Mouse (Mus musculus): ENCODE measurements at regions not wholly inside any gene's neighbourhood (a gene's known extent, or its start where the extent isn't known, plus 50 kb on each side); places are given as distances from the start of the nearest gene placed in this dataset.
"Not testable (repeated sequence)": the region's sequence is repeated elsewhere in the genome, so short reads cannot be mapped to it uniquely, and the experiment has no call there.

DNA sequence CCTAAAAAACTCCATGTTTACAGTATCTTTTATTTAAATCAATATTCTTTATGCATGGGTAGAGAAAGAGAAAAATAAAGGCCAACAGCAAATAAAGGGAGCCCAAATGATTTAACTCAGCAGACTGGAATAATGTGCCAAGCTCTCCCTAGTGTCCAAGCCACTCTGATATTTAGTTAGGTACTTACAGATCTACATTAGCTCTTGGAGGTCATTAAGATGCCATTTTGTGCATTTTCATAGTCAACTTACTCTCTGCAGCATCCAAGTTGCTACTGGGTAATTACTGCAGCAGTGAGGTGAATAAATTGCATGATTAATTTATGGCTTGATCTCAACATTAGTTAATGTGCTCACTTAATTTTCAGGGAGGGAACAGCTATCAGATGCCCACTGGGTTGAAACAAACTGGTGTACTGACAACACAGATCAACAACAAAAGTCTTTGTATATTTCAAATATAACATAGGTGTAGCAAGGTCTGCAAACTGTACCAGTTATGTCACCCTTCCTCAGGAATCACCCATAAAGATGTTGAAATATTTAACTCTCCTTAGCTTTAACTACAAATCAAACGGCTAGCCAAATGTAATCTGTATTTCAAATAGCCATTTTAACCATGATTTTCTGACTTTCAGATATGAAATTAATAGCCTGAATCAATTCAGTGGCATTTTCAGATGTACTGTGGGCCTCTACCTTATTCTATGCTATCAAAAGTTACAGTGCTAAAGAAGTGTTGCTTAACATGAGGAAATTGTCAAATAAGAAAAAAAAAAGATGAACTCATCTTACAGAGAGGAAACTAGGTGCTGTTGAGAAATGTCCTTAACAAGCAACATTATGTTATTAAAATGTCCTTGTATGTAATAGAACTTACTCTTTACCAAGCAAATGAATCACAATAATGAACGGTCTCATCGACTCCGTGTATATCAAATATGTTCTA, 163.8 kb upstream of the Hapln1 start:
- no peak for ATAC-seq (replicated peaks; ENCODE audit: low FRiP score, low TSS enrichment, poor library complexity, severe bottlenecking)

DNA sequence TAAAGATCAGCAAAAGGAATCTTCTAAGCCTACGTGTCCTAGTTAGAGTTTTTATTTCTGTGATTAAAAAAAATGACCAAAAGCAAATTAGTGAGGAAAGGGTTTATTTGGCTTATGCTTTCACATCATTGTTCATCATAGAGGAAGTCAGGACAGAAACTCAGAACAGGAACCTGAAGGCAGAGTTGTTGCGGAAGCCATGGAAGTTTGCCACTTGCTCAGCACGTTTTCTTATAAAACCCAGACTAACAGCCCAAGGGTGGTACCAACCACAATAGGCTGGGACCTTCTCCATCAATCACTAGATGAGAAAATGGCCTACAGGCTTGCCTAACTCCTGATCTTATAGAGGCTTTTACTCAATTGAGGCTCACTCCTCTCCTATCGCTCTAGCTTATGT, 161.2 kb upstream of the Hapln1 start:
- ATAC-seq (replicated peaks; ENCODE audit: low FRiP score, low TSS enrichment, poor library complexity, severe bottlenecking), result no peak

- ATAC-seq (replicated peaks; ENCODE audit: low FRiP score, low TSS enrichment, poor library complexity, severe bottlenecking), result not testable (repeated sequence)
Observed at GRCm38 (mm10) chr13:89383619-89384190, 155.9 kb upstream of the Hapln1 start.

DNA sequence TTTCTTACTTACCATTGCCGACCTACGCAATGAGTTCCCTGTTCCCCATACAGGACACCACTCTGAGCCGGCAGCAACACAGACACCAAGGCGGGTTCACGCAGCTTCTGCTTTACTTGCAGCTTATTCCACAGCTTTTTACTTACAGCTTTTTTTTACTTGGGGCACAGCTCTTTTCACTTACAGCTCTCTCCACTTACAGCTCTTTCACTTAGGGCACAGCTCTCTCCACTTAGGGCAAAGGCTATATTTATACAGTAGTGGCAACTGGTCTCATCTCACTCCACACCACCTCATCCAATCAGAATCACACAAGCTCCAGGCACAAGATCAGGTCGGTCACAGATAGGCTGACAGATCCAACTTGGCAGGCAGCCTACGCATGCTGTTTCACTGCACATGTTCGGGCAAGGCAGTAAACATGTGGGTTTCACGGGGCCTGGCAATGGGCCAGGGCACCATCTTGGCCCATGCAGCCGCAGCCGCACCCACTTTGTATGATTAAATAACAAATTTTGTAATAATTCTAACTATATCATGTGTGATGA, 154.9 kb upstream of the Hapln1 start:
- ATAC-seq (replicated peaks; ENCODE audit: low FRiP score, low TSS enrichment, poor library complexity, severe bottlenecking), result peak; percentile 46

DNA sequence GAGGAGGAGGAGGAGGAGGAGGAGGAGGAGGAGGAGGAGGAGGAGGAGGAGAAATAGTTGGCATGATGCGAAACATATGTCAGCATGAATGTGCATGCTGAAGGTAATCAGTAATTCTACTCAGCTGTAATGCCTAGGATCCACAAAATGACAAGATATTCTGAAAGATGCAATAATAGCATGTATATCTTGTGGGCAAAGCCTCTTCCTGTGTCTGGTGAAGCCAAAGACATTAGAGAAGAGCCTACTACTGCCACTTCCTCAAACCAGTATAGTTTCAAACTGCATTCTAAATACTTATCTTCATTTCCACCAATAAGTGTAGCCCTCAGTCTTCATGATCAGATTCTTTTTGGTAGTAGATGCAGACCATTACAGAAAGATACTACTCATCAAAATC, 152.2 kb upstream of the Hapln1 start:
- ATAC-seq (replicated peaks; ENCODE audit: low FRiP score, low TSS enrichment, poor library complexity, severe bottlenecking), result no peak

- peak; percentile 56; the same call in 1 of the 2 replicates for ATAC-seq (replicated peaks; ENCODE audit: low FRiP score, low TSS enrichment, poor library complexity, severe bottlenecking)
Observed at GRCm38 (mm10) chr13:89389149-89389548, 150.4 kb upstream of the Hapln1 start.

GRCm38 (mm10) chr13:89394717-89395344, 144.8 kb upstream of the Hapln1 start:
- no peak for ATAC-seq (replicated peaks; ENCODE audit: low FRiP score, low TSS enrichment, poor library complexity, severe bottlenecking)

- ATAC-seq (replicated peaks; ENCODE audit: low FRiP score, low TSS enrichment, poor library complexity, severe bottlenecking), result no peak
Observed at GRCm38 (mm10) chr13:89395851-89396250, 143.7 kb upstream of the Hapln1 start.

DNA sequence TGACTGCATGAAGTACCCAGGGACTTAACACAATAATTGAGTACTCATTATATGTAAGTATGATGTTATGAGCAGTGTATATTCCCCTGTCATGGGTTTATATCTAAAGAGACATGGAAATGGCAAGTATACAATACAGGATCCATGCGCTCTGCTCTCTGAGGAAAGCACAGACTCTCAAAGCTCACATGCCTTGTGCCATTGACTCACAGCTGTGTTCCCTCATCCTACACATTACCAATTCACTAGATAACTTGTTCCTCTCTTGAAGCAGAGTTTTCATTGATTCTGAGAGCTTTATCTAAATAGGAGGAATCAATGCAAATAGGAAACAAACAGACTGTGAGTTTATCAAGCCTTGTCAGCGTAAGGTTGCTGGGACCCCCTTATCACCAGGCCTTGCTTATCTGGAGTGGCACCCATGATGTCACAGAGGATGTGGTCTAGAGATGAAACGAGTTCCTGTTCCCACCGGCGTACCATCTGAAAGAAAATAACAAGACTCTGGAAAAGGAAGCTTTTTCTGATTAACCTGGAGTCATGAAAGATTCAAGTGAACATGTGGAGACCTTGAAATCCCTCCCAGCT, 138.4 kb upstream of the Hapln1 start:
- peak; percentile 90 for ATAC-seq (replicated peaks; ENCODE audit: low FRiP score, low TSS enrichment, poor library complexity, severe bottlenecking)

DNA sequence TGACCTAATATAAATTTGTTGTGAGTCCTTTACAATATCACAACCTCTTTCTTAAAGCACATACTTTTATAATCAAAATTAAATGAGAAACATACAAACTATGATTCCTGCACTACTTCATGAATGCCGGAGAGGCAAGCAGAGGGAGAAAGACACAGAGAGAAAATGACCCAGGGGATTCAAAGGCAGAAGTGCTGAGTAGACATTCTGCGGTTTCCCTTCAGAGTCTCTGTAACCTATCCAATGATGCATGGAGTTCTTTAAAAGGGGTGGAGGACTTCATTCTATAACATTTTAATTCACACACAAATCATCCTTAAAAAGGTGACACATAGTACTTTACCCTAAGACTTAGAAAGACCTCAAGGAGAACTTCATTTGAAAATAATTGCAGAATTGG, 129.1 kb upstream of the Hapln1 start:
- no peak for ATAC-seq (replicated peaks; ENCODE audit: low FRiP score, low TSS enrichment, poor library complexity, severe bottlenecking)

DNA sequence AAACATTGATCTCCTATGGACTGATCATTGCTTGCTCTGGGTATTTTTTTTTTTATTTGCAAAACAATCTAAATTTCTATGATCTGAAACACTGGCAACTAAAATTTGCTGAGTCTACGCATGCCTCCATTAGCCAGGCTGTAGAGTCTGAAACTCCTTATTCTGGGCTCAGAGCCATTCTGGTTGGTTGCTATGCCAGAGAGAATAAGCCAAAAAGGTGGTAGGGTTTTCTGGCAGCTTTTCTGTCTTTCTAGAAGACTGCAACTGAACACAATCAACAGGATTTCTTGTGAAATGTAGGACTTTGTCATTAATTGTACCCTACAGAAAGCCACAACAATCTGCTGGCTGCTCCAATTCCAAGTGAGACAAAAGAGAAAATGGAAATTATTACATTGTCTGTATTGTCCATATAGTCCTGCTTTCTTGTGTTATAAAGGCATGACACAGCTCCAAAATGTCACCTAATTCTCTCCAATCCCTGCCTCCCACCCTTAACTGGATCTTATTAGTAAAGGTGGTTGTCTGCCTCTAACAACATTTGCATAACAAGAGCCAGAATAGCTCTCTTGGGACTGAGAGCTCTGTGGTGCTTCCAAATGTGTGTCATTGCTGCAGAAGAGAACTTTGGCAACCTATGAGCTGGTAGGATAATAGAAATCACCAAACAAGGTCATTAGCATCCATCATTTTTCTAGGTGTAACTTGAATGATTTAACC, 126.7 kb upstream of the Hapln1 start:
- no peak for ATAC-seq (replicated peaks; ENCODE audit: low FRiP score, low TSS enrichment, poor library complexity, severe bottlenecking)

GRCm38 (mm10) chr13:89418804-89419203, 120.8 kb upstream of the Hapln1 start:
- ATAC-seq (replicated peaks; ENCODE audit: low FRiP score, low TSS enrichment, poor library complexity, severe bottlenecking), result no peak

DNA sequence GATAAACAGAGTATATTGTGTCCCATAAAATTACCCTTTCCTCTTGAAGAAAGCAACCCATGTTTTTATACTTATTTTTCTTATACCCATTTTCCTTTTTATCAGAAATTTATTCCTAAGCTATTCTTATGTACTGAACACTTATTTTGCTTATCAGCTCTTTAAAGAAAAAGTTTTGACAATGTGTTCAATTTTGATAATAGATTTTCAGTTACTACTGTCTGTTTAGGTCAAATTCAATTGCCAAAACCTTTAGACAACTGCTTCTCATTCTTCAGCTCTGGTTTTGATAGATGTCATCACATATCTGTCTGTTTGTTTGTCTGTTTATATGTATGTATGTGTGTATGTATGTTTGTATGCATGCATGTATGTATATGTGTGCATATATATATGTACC, 117.8 kb upstream of the Hapln1 start:
- ATAC-seq (replicated peaks; ENCODE audit: low FRiP score, low TSS enrichment, poor library complexity, severe bottlenecking), result peak; percentile 72

DNA sequence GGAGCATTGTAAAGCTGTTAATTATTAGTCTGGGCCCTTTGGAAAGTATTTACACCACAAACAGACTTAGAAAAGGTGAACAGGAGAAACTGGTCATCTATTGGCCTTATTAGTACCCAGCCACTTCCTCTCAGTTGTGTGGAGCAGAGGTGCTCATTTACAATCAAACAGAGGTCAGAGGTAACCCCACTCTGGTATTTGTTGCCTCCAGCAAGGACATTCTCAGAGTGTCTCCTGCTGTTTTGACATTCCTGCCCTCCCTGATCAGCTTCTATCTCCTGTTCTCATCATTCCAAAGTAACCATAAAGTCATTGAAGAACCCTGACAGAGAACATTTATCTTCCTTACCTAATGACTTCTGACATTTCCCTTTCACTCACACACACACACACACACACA, 116.1 kb upstream of the Hapln1 start:
- ATAC-seq (replicated peaks; ENCODE audit: low FRiP score, low TSS enrichment, poor library complexity, severe bottlenecking), result no peak

DNA sequence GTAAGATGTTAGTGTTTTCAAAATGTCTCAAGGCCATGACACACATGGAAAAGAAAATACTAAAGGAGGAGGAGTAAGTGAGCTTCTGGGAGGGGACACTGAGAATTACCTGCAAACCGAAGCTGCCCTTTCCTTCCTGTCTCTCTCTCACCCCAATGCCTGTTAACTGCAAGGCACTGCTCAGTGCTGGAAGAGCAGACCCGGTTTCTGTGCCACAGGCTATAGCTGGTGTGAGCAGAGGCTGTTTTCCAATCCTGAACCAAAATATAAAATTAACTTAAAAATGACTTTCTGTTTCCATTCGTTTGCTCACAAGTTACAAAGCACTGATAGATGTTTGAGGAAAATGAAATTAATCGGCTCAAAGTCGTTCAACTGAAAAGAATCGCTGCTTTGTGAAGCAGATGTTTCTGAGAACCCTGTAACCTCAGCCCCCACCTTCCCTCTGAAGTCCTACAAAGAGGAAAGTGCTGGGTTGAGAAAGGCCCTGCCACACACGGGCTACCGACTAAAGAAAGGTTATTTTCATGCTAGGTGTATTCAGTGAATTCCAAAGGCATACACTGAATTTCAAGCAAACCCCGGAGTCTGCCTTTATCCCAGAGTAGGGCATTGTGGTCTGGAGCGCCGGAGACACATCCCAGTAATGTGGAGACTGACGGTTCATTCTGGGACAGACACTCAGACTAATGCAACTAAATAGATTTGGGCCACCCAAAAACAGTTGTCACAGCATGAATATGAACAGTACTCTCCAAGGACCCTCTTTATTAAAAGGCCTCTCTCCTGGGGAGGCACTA, 111.1 kb upstream of the Hapln1 start:
- ATAC-seq (replicated peaks; ENCODE audit: low FRiP score, low TSS enrichment, poor library complexity, severe bottlenecking), result no peak

GRCm38 (mm10) chr13:89444847-89445246, 94.7 kb upstream of the Hapln1 start:
- ATAC-seq (replicated peaks; ENCODE audit: low FRiP score, low TSS enrichment, poor library complexity, severe bottlenecking), result 0 out of 2 replicates have a peak, but pooled peaks have one; percentile 18

DNA sequence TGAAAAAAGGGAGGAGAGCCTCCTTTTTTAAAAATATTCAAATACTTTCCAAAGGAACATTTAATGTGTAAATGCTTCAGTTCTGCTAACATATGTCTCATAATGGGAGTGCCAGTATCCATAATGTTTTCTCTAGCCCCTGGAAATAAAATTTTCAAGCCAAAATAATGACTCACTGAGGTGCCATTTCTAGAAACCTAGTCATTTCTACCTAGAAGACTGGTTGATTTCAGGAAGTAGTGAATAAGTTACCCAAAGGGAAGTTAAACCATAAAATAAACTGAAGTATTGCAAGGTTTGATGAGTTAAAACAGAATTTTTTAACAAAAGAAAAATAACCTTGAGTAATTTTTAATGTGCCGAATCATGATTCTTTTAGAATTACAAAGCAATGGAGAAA, 85.8 kb upstream of the Hapln1 start:
- no peak for ATAC-seq (replicated peaks; ENCODE audit: low FRiP score, low TSS enrichment, poor library complexity, severe bottlenecking)

- ATAC-seq (replicated peaks; ENCODE audit: low FRiP score, low TSS enrichment, poor library complexity, severe bottlenecking), result no peak
Observed at GRCm38 (mm10) chr13:89454249-89455018, 85.2 kb upstream of the Hapln1 start.
